Mouse (Mus musculus) kidney, adult 2 months (tissue): ENCODE data around the gene Mttp.

ENCODE experiments used
- CTCF ChIP-seq: fragments of 200-500 bp; conservative IDR thresholded peaks from 2 replicates; pipeline ENCODE4 v1.5.1; 2011; ENCODE audit warnings: low read depth, mild to moderate bottlenecking, control low read depth, low read length, moderate library complexity, mixed read lengths; ENCODE audit not compliant: insufficient read depth, insufficient read length
- POLR2A ChIP-seq: fragments of 200-500 bp; IDR thresholded peaks from one replicate; pipeline ENCODE4 v1.6.1; 2011; ENCODE audit warnings: low read depth, low read length, control low read depth

- TF ChIP-seq CTCF (no peak), POLR2A (no peak)
Observed at GRCm38 (mm10) chr3:138050772-138051171, 94.0 kb downstream of the Mttp start.
